Mouse (Mus musculus) spleen, adult 2 months (tissue): ENCODE results near the gene Eef1a2.

ENCODE experiments used
- CTCF ChIP-seq: fragments of 200-500 bp; IDR thresholded peaks from 2 replicates; pipeline ENCODE4 v1.5.1; 2011; ENCODE audit warnings: mild to moderate bottlenecking, inconsistent platforms; ENCODE audit not compliant: insufficient read depth, insufficient read length, insufficient replicate concordance; ENCODE audit errors: extremely low read depth
- POLR2A ChIP-seq: fragments of 200-500 bp; IDR thresholded peaks from 2 replicates; pipeline ENCODE4 v1.6.1; 2011; ENCODE audit warnings: low read depth, low read length, inconsistent platforms

- TF ChIP-seq CTCF (no peak), POLR2A (no peak)
These were observed 32.5 kb upstream of the Eef1a2 start for GRCm38 (mm10) chr2:181189321-181189720.
